Mouse (Mus musculus) stomach, postnatal 0 days (tissue): ENCODE results near the gene Rad21l.

Source experiments
- CTCF ChIP-seq: IDR thresholded peaks from 2 replicates; pipeline ENCODE4 v1.5.1; 2016; ENCODE audit warnings: antibody characterized with exemption, low read depth, mild to moderate bottlenecking, moderate library complexity
- EP300 ChIP-seq: optimal IDR thresholded peaks from 2 replicates; pipeline ENCODE3; 2016; ENCODE audit warnings: antibody characterized with exemption

GRCm38 (mm10) chr2:151632982-151633381 is 35.4 kb downstream of the Rad21l start:
- TF ChIP-seq CTCF (no peak), EP300 (no peak)
